Mouse (Mus musculus): ENCODE measurements around the gene Vps72. TPM values are rescaled to one million over a fixed set of nuclear protein-coding genes. Genes with fewer than 3 reads are reported as not detected.

Vps72 gene
- polyA plus RNA-seq (2012; rRNA removed; ENCODE audit: low replicate concordance): 57.0 and 58.5 TPM in 2 replicates

GRCm38 (mm10) chr3:95110911-95111726 lies at the start of gene Vps72:
Gene Vps72, plus strand, starts transcription at chr3:95111022.

GRCm38 (mm10) chr3:95106338-95107117 lies 4.3 kb upstream of the Vps72 start, which contains the start of gene Pip5k1a:
Gene Pip5k1a, minus strand, starts transcription at chr3:95106930.

GRCm38 (mm10) chr3:95124246-95124645 lies 13.4 kb downstream of the Vps72 start, which contains the start of gene Tmod4:
Gene Tmod4, plus strand, starts transcription at chr3:95124476.

GRCm38 (mm10) chr3:95133680-95134101 lies 22.9 kb downstream of the Vps72 start, which contains the start of the genes Scnm1 and Lysmd1:
Gene Scnm1, minus strand, starts transcription at chr3:95134011.
Gene Lysmd1, plus strand, starts transcription at chr3:95134088.

GRCm38 (mm10) chr3:95141952-95142616 lies 31.3 kb downstream of the Vps72 start, which contains the start of gene Tnfaip8l2:
Gene Tnfaip8l2, minus strand, starts transcription at chr3:95142360.

GRCm38 (mm10) chr3:95159987-95160963 lies 49.5 kb downstream of the Vps72 start, which contains the start of gene Sema6c:
Gene Sema6c, plus strand, starts transcription at chr3:95160457.

Other genes with a start within 250 kb of the Vps72 start
- gene Psmb4, start 224.1 kb upstream of the Vps72 start, polyA plus RNA-seq (2012; rRNA removed; ENCODE audit: low replicate concordance): 151 and 251 TPM in 2 replicates
- 67.4 and 71.6 TPM in 2 replicates for gene Selenbp1, start 178.0 kb upstream of the Vps72 start, polyA plus RNA-seq (2012; rRNA removed; ENCODE audit: low replicate concordance)
- 2.6 and 6.6 TPM in 2 replicates for gene Rfx5, start 156.9 kb upstream of the Vps72 start, polyA plus RNA-seq (2012; rRNA removed; ENCODE audit: low replicate concordance)
- 11.2 and 12.0 TPM in 2 replicates for gene Pi4kb, start 136.3 kb upstream of the Vps72 start, polyA plus RNA-seq (2012; rRNA removed; ENCODE audit: low replicate concordance)
- gene Zfp687, start 95.6 kb upstream of the Vps72 start, polyA plus RNA-seq (2012; rRNA removed; ENCODE audit: low replicate concordance): 14.2 and 17.2 TPM in 2 replicates
- gene Psmd4, start 68.4 kb upstream of the Vps72 start, polyA plus RNA-seq (2012; rRNA removed; ENCODE audit: low replicate concordance): 70.8 and 87.2 TPM in 2 replicates
- 9.6 and 12.5 TPM in 2 replicates for gene Pip5k1a, start 4.1 kb upstream of the Vps72 start, polyA plus RNA-seq (2012; rRNA removed; ENCODE audit: low replicate concordance)
- 0.53 and 1.1 TPM in 2 replicates for gene Tmod4, start 13.5 kb downstream of the Vps72 start, polyA plus RNA-seq (2012; rRNA removed; ENCODE audit: low replicate concordance)
- 18.5 and 29.5 TPM in 2 replicates for gene Scnm1, start 23.0 kb downstream of the Vps72 start, polyA plus RNA-seq (2012; rRNA removed; ENCODE audit: low replicate concordance)
- 2.8 and 6.1 TPM in 2 replicates for gene Lysmd1, start 23.1 kb downstream of the Vps72 start, polyA plus RNA-seq (2012; rRNA removed; ENCODE audit: low replicate concordance)
- gene Tnfaip8l2, start 31.3 kb downstream of the Vps72 start, polyA plus RNA-seq (2012; rRNA removed; ENCODE audit: low replicate concordance): 4.9 and 25.2 TPM in 2 replicates
- gene Sema6c, start 49.4 kb downstream of the Vps72 start, polyA plus RNA-seq (2012; rRNA removed; ENCODE audit: low replicate concordance): 3.7 and 5.7 TPM in 2 replicates
- gene Gabpb2, start 106.9 kb downstream of the Vps72 start, polyA plus RNA-seq (2012; rRNA removed; ENCODE audit: low replicate concordance): 2.7 and 3.5 TPM in 2 replicates
- 49.3 and 60.2 TPM in 2 replicates for gene Cdc42se1, start 117.7 kb downstream of the Vps72 start, polyA plus RNA-seq (2012; rRNA removed; ENCODE audit: low replicate concordance)
- 16.1 and 25.0 TPM in 2 replicates for gene Mllt11, start 121.1 kb downstream of the Vps72 start, polyA plus RNA-seq (2012; rRNA removed; ENCODE audit: low replicate concordance)
- 0.14 and 0.21 TPM in 2 replicates for gene Gm128, start 130.6 kb downstream of the Vps72 start, polyA plus RNA-seq (2012; rRNA removed; ENCODE audit: low replicate concordance)
- gene Bnipl, start 140.2 kb downstream of the Vps72 start, polyA plus RNA-seq (2012; rRNA removed; ENCODE audit: low replicate concordance): 0.19 and 0.68 TPM in 2 replicates
- 64.0 and 83.7 TPM in 2 replicates for gene Mindy1, start 170.3 kb downstream of the Vps72 start, polyA plus RNA-seq (2012; rRNA removed; ENCODE audit: low replicate concordance)
- gene Prune1, start 171.1 kb downstream of the Vps72 start, polyA plus RNA-seq (2012; rRNA removed; ENCODE audit: low replicate concordance): 5.3 and 8.0 TPM in 2 replicates
- 0.54 and 0.81 TPM in 2 replicates for gene Anxa9, start 196.2 kb downstream of the Vps72 start, polyA plus RNA-seq (2012; rRNA removed; ENCODE audit: low replicate concordance)
- gene Cers2, start 203.8 kb downstream of the Vps72 start, polyA plus RNA-seq (2012; rRNA removed; ENCODE audit: low replicate concordance): 39.3 and 45.5 TPM in 2 replicates
- gene Setdb1, start 246.2 kb downstream of the Vps72 start, polyA plus RNA-seq (2012; rRNA removed; ENCODE audit: low replicate concordance): 3.6 and 4.9 TPM in 2 replicates